Mouse (Mus musculus) megakaryocyte, embryonic 14.5 days (primary cell): Measurements from ENCODE around the gene Lamp2.

Source experiments
- FLI1 ChIP-seq: IDR thresholded peaks from 2 replicates; pipeline ENCODE4 v1.6.1; 2012; ENCODE audit warnings: low read length, inconsistent platforms, mixed read lengths
- GATA1 ChIP-seq: IDR thresholded peaks from 3 replicates; pipeline ENCODE4 v1.6.1; 2012; ENCODE audit warnings: mixed read lengths, low read length, inconsistent platforms, borderline replicate concordance

DNA sequence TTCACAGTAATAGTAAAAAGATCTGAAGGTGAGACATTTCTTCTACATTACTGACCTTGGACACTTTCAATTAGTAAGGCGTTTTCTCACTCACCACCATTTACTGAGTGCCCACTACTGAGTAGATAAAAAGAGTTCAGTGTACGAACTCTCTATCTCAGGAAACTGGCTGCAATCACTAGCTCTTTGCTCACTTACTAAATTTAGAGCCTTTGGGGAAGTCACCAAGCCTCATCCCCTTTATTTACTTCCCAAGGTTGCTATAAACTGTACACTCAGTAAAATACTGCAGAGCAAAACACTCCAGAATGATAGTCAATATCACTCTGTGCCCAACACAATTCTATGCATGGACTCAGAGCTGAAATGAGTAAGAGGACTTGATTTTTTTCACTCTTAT, 16.6 kb downstream of the Lamp2 start:
- TF ChIP-seq GATA1 (no peak), FLI1 (no peak)
